Mouse (Mus musculus): Measurements from ENCODE around the gene Gm13277.
A peak's percentile ranks its signal among the peaks of the same experiment; 100 is the strongest.
"Not testable (repeated sequence)": the region's sequence is repeated elsewhere in the genome, so short reads cannot be mapped to it uniquely, and the experiment has no call there.

Gene Gm13277

GRCm38 (mm10) chr4:88815928-88816327 is 27.5 kb downstream of the Gm13277 start, which contains the start of gene Ifna7:
Ifna7 (plus strand) TSS chr4:88816228.
- DNase-seq (ENCODE audit: low read depth, low spot score): no peak

GRCm38 (mm10) chr4:88819659-88820058 is 31.2 kb downstream of the Gm13277 start, which contains the start of gene Ifna11:
Ifna11 (plus strand) TSS chr4:88819959.
- no peaks in the 10 kb centered on the region for H3K36me3 ChIP-seq (ENCODE audit: control insufficient read depth, insufficient read depth, low read length, poor library complexity, severe bottlenecking)
- H3K27me3 ChIP-seq (ENCODE audit: control insufficient read depth, insufficient read depth, low read length, poor library complexity, severe bottlenecking): no peaks in the 10 kb centered on the region
- DNase-seq (ENCODE audit: low read depth, low spot score): no peak

More at GRCm38 (mm10) chr4:88815928-88816327, 27.5 kb downstream of the Gm13277 start, which contains the start of gene Ifna7:
- Histone ChIP-seq H3K36me3 (ENCODE audit: control insufficient read depth, insufficient read depth, low read length, poor library complexity, severe bottlenecking) (no peaks in the 10 kb centered on the region), H3K27me3 (ENCODE audit: control insufficient read depth, insufficient read depth, low read length, poor library complexity, severe bottlenecking) (no peaks in the 10 kb centered on the region)

- H3K27me3 ChIP-seq (ENCODE audit: control insufficient read depth, insufficient read depth, low read length, poor library complexity, severe bottlenecking): no peaks in the 10 kb centered on the region
- no peaks in the 10 kb centered on the region for H3K36me3 ChIP-seq (ENCODE audit: control insufficient read depth, insufficient read depth, low read length, poor library complexity, severe bottlenecking)
- DNase-seq (ENCODE audit: low read depth, low spot score): peak; percentile 42
These were observed 34.6 kb downstream of the Gm13277 start for GRCm38 (mm10) chr4:88822995-88823394.

GRCm38 (mm10) chr4:88827116-88827515 is 38.7 kb downstream of the Gm13277 start, which contains the start of gene Ifna6:
Ifna6 (plus strand) TSS chr4:88827416.
- H3K36me3 ChIP-seq (ENCODE audit: control insufficient read depth, insufficient read depth, low read length, poor library complexity, severe bottlenecking); DNase-seq (ENCODE audit: low read depth, low spot score); H3K27me3 ChIP-seq (ENCODE audit: control insufficient read depth, insufficient read depth, low read length, poor library complexity, severe bottlenecking): not testable (repeated sequence)

- Histone ChIP-seq H3K27me3 (ENCODE audit: control insufficient read depth, insufficient read depth, low read length, poor library complexity, severe bottlenecking) (no peaks in the 10 kb centered on the region), H3K36me3 (ENCODE audit: control insufficient read depth, insufficient read depth, low read length, poor library complexity, severe bottlenecking) (no peaks in the 10 kb centered on the region)
- DNase-seq (ENCODE audit: low read depth, low spot score): peak; percentile 44
These were observed 42.1 kb downstream of the Gm13277 start for GRCm38 (mm10) chr4:88830523-88830922.

GRCm38 (mm10) chr4:88835225-88835624 is 46.8 kb downstream of the Gm13277 start, which contains the start of gene Ifna5:
Ifna5 (plus strand) TSS chr4:88835525.
- H3K36me3 ChIP-seq (ENCODE audit: control insufficient read depth, insufficient read depth, low read length, poor library complexity, severe bottlenecking); H3K27me3 ChIP-seq (ENCODE audit: control insufficient read depth, insufficient read depth, low read length, poor library complexity, severe bottlenecking); DNase-seq (ENCODE audit: low read depth, low spot score): not testable (repeated sequence)

All from splenic B cell, adult 2 months (primary cell).